Mouse (Mus musculus) brain, embryonic 14.5 days (tissue): ENCODE measurements at regions not wholly inside any gene's neighbourhood (a gene's known extent, or its start where the extent isn't known, plus 50 kb on each side); places are given as distances from the start of the nearest gene placed in this dataset.

Source experiments
- CTCF ChIP-seq: fragments of 200-500 bp; IDR thresholded peaks from 2 replicates; pipeline ENCODE4 v1.5.1; 2012; ENCODE audit warnings: inconsistent platforms, mild to moderate bottlenecking, moderate library complexity, borderline replicate concordance; ENCODE audit not compliant: insufficient read depth, insufficient read length; ENCODE audit errors: extremely low read depth
- POLR2A ChIP-seq: fragments of 200-500 bp; IDR thresholded peaks from 2 replicates; pipeline ENCODE4 v1.6.1; 2012; ENCODE audit warnings: mild to moderate bottlenecking, inconsistent platforms, borderline replicate concordance; ENCODE audit not compliant: poor library complexity, insufficient read depth, insufficient read length, severe bottlenecking; ENCODE audit errors: extremely low read depth

DNA sequence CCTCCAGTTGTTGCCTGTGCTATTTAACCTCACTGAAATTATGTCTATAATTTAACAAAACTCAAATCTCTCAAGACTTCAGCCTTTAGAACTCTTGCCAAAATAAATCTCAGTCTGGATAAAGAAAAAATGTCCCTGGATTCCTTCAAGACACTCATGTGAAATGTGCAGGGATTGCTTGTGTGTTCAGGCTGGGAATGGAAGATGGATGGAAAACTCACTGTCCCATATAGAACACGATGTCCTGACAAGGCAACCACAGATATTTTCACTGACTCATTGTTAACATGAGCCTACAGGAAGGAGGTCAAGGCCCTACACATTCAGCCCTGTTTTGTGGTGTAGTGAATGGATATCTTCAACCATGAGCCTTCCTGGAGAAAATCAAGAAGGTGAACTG lies 160.3 kb upstream of the Gorab start:
- TF ChIP-seq CTCF, result no peak
- no peak for TF ChIP-seq POLR2A
